In genomic region chr3:36442426-36442825, GRCm38 (mm10) we compare ENCODE assay signal across 8 mouse cellular contexts. TPM values are rescaled to one million over a fixed set of nuclear protein-coding genes. Genes with fewer than 3 reads are reported as not detected.
DNase-seq lines count a peak whose midpoint lies in the region; ATAC-seq lines count a peak whose summit lies in the region.

No protein-coding gene starts in this region.

- no peaks in the 10 kb centered on the region for H3K36me3 ChIP-seq in heart, embryonic 11.5 days (ENCODE audit: control insufficient read depth, insufficient read depth, low read length)

- H3K9me3 ChIP-seq in heart, embryonic 11.5 days (replicated peaks; ENCODE audit: control insufficient read depth, low read length), result no peaks in the 10 kb centered on the region

- no peak overlapping the region for H3K27ac ChIP-seq in heart, embryonic 11.5 days (ENCODE audit: low read depth, low read length)

- no peaks in the 10 kb centered on the region for H3K27me3 ChIP-seq in heart, embryonic 11.5 days (ENCODE audit: control insufficient read depth, insufficient read depth, low read length)

- H3K4me3 ChIP-seq in heart, embryonic 11.5 days (ENCODE audit: low read depth, low read length), result no peak overlapping the region

- WGBS in heart, embryonic 11.5 days (ENCODE audit: insufficient replicate concordance), result 0% methylated on average over 2 of the region's 2 CpGs

- no peaks in the 10 kb centered on the region for H3K4me1 ChIP-seq in heart, embryonic 11.5 days (ENCODE audit: control insufficient read depth, insufficient read depth, low read length)

- DNase-seq in cerebellum, adult 8-10 months, result peak; percentile 6
- no peak for DNase-seq in cerebellum, adult 11 months
- peak; percentile 53 to 55 for DNase-seq in B cell, adult 2 months
- DNase-seq in c-Kit-positive CD71-positive TER-119-positive erythroid progenitor cells, embryonic 14.5 days (ENCODE audit: low spot score), result peak; percentile 39
- peak; percentile 42 to 70 for DNase-seq in kidney, postnatal 25 days
- DNase-seq in testis, postnatal 10 days (ENCODE audit: low spot score), result peak; percentile 61

- 0 out of 2 replicates have a peak, but pooled peaks have one; percentile 5 for ATAC-seq in heart, embryonic 11.5 days (replicated peaks; ENCODE audit: insufficient number of reproducible peaks, low FRiP score, low TSS enrichment)
- peak; percentile 43 for ATAC-seq in megakaryocyte, adult 5-6 weeks (ENCODE audit: poor library complexity, severe bottlenecking)

- no peak overlapping the region for H3K4me2 ChIP-seq in heart, embryonic 11.5 days

- H3K9ac ChIP-seq in heart, embryonic 11.5 days (ENCODE audit: low read depth, low read length), result no peak overlapping the region

RNA-seq across cellular contexts. Expression of gene Anxa5, which starts 33.3 kb away (rescaled TPM):
- 316 and 392 TPM in 2 replicates for polyA plus RNA-seq in heart, embryonic 11.5 days (2014; fragmentation: Nextera tagmentation; extraction: Ambion mirVana)
- total RNA-seq in megakaryocyte, adult 5-6 weeks (2015), result 570 and 686 TPM in 2 replicates
- 409 and 433 TPM in 2 replicates for total RNA-seq in megakaryocyte, adult 5-6 weeks (2017)

RNA-seq across cellular contexts. Expression of gene 1810062G17Rik, which starts 33.3 kb away (rescaled TPM):
- polyA plus RNA-seq in heart, embryonic 11.5 days (2014; fragmentation: Nextera tagmentation; extraction: Ambion mirVana), result 1.5 TPM in 2 replicates
- total RNA-seq in megakaryocyte, adult 5-6 weeks (2015), result 0.25 and 0.36 TPM in 2 replicates
- total RNA-seq in megakaryocyte, adult 5-6 weeks (2017), result 0.53 TPM in 1 of 2 replicates, not detected in the other
